Mouse (Mus musculus) MEL (cell line): Measurements from ENCODE around the gene Krtap4-2.

ENCODE experiments used
- CHD2 ChIP-seq: IDR thresholded peaks from 2 replicates; pipeline ENCODE4 v1.6.1; 2011; ENCODE audit warnings: low read length, improper control_type of control experiment
- CTCF ChIP-seq, 3 experiments: IDR thresholded peaks in 2 of 3; conservative IDR thresholded peaks in 1 of 3; 2 replicates each; pipeline ENCODE4 v1.5.1; 2011 to 2012; ENCODE audit warnings: low read length in 3 of 3, low read depth in 2 of 3, mild to moderate bottlenecking in 2 of 3, improper control_type of control experiment in 1 of 3, inconsistent platforms in 1 of 3, mixed read lengths in 1 of 3, moderate library complexity in 1 of 3; ENCODE audit not compliant: control insufficient read depth in 1 of 3, insufficient read depth in 1 of 3, poor library complexity in 1 of 3, severe bottlenecking in 1 of 3
- EP300 ChIP-seq, 2 experiments: IDR thresholded peaks; 2 replicates each; pipeline ENCODE4 v1.6.1; 2011; ENCODE audit warnings: improper control_type of control experiment in 2 of 2, low read length in 2 of 2, low read depth in 1 of 2, mild to moderate bottlenecking in 1 of 2
- ETS1 ChIP-seq: IDR thresholded peaks from 2 replicates; pipeline ENCODE4 v1.6.1; 2012; ENCODE audit warnings: low read depth, mild to moderate bottlenecking, inconsistent platforms, low read length, improper control_type of control experiment, moderate library complexity
- GABPA ChIP-seq: IDR thresholded peaks from 2 replicates; pipeline ENCODE4 v1.6.1; 2012; ENCODE audit warnings: low read depth, mild to moderate bottlenecking, inconsistent platforms, low read length, improper control_type of control experiment, moderate library complexity
- GATA1 ChIP-seq: IDR thresholded peaks from 2 replicates; pipeline ENCODE4 v1.6.1; 2011; ENCODE audit warnings: low read depth, low read length, improper control_type of control experiment
- HCFC1 ChIP-seq: IDR thresholded peaks from 2 replicates; pipeline ENCODE4 v1.6.1; 2012; ENCODE audit warnings: low read depth, mild to moderate bottlenecking, inconsistent platforms, low read length, improper control_type of control experiment, moderate library complexity
- MXI1 ChIP-seq: IDR thresholded peaks from 2 replicates; pipeline ENCODE4 v1.6.1; 2011; ENCODE audit warnings: mild to moderate bottlenecking, low read depth, low read length, improper control_type of control experiment
- POLR2A ChIP-seq, 2 experiments: IDR thresholded peaks; 2 replicates each; pipeline ENCODE4 v1.6.1; 2011 to 2012; ENCODE audit warnings: low read length in 2 of 2, mild to moderate bottlenecking in 2 of 2, control low read depth in 1 of 2, improper control_type of control experiment in 1 of 2, low read depth in 1 of 2, moderate library complexity in 1 of 2; ENCODE audit not compliant: control insufficient read depth in 1 of 2, insufficient read depth in 1 of 2, poor library complexity in 1 of 2
- POLR2AphosphoS2 ChIP-seq: IDR thresholded peaks from 2 replicates; pipeline ENCODE4 v1.6.1; 2011; ENCODE audit warnings: low read length, improper control_type of control experiment
- RCOR1 ChIP-seq: IDR thresholded peaks from 2 replicates; pipeline ENCODE4 v1.6.1; 2012; ENCODE audit warnings: low read depth, mild to moderate bottlenecking, inconsistent platforms, low read length, improper control_type of control experiment
- TAL1 ChIP-seq: IDR thresholded peaks from 2 replicates; pipeline ENCODE4 v1.6.1; 2012; ENCODE audit warnings: mild to moderate bottlenecking, inconsistent platforms, low read length, moderate library complexity, mixed read lengths
- UBTF ChIP-seq: IDR thresholded peaks from 2 replicates; pipeline ENCODE4 v1.6.1; 2012; ENCODE audit warnings: low read depth, mild to moderate bottlenecking, inconsistent platforms, low read length, improper control_type of control experiment, moderate library complexity, borderline replicate concordance; ENCODE audit not compliant: insufficient read depth

- TF ChIP-seq CTCF (IDR thresholded peaks at IDR 0.05 in 2 of 3, conservative IDR thresholded peaks at IDR 0.05 in 1 of 3; ENCODE audit: control insufficient read depth in 1 of 3, insufficient read depth in 1 of 3, low read depth in 2 of 3, low read length in 3 of 3, poor library complexity in 1 of 3, severe bottlenecking in 1 of 3) (no peak), EP300 (IDR thresholded peaks at IDR 0.05; ENCODE audit: low read depth in 1 of 2, low read length in 2 of 2) (no peak), ETS1 (no peak), GATA1 (no peak), POLR2A (IDR thresholded peaks at IDR 0.05; ENCODE audit: control insufficient read depth in 1 of 2, insufficient read depth in 1 of 2, low read depth in 1 of 2, low read length in 2 of 2, poor library complexity in 1 of 2) (no peak), TAL1 (no peak), UBTF (no peak), POLR2AphosphoS2 (no peak), HCFC1 (no peak), CHD2 (no peak), MXI1 (no peak), GABPA (no peak), RCOR1 (no peak)
These were observed 2.2 kb upstream of the Krtap4-2 start for GRCm38 (mm10) chr11:99637086-99637485.
